Mouse (Mus musculus) midbrain, embryonic 12.5 days (tissue): ENCODE results near the gene Ifnl2. TPM values are rescaled to one million over a fixed set of nuclear protein-coding genes. Genes with fewer than 3 reads are reported as not detected.

Experiments used
- polyA plus RNA-seq: library from polyadenylated mRNA; unstranded; fragments of >200 nt; fragmentation: Nextera tagmentation; extraction: Ambion mirVana; gene quantifications from 2 replicates; pipeline ENCODE4 v1.2.1, GENCODE M21; 2016

The Ifnl2 gene
- polyA plus RNA-seq, 1 experiment from 2014 or later = not detected

Other genes starting within 250 kb of the Ifnl2 start
- gene Eid2, start 242.6 kb downstream of the Ifnl2 start, polyA plus RNA-seq = 5.7 and 7.3 TPM in 2 replicates
- 25.2 and 27.4 TPM in 2 replicates for gene Eid2b, start 232.7 kb downstream of the Ifnl2 start, polyA plus RNA-seq
- gene Selenov, start 219.3 kb downstream of the Ifnl2 start, polyA plus RNA-seq = 0.90 and 1.6 TPM in 2 replicates
- gene Dll3, start 208.2 kb downstream of the Ifnl2 start, polyA plus RNA-seq = 86.8 and 91.4 TPM in 2 replicates
- 188 and 193 TPM in 2 replicates for gene Timm50, start 198.4 kb downstream of the Ifnl2 start, polyA plus RNA-seq
- gene Supt5, start 171.7 kb downstream of the Ifnl2 start, polyA plus RNA-seq = 105 and 107 TPM in 2 replicates
- 544 and 582 TPM in 2 replicates for gene Rps16, start 159.8 kb downstream of the Ifnl2 start, polyA plus RNA-seq
- gene Plekhg2, start 137.9 kb downstream of the Ifnl2 start, polyA plus RNA-seq = 71.6 and 78.6 TPM in 2 replicates
- gene Zfp36, start 130.2 kb downstream of the Ifnl2 start, polyA plus RNA-seq = 4.9 and 5.4 TPM in 2 replicates
- gene Med29, start 117.7 kb downstream of the Ifnl2 start, polyA plus RNA-seq = 45.3 and 46.9 TPM in 2 replicates
- gene Paf1, start 117.5 kb downstream of the Ifnl2 start, polyA plus RNA-seq = 83.2 and 86.0 TPM in 2 replicates
- 6.3 TPM in 2 replicates for gene Gmfg, start 73.0 kb downstream of the Ifnl2 start, polyA plus RNA-seq
- gene Lrfn1, start 58.5 kb downstream of the Ifnl2 start, polyA plus RNA-seq = 9.2 and 13.9 TPM in 2 replicates
- gene Ifnl3, start 12.4 kb upstream of the Ifnl2 start, polyA plus RNA-seq = not detected in 2 replicates
- gene Sycn, start 30.4 kb upstream of the Ifnl2 start, polyA plus RNA-seq = not detected in 2 replicates
- gene Nccrp1, start 36.8 kb upstream of the Ifnl2 start, polyA plus RNA-seq = not detected in 2 replicates
- 34.1 and 34.8 TPM in 2 replicates for gene Samd4b, start 87.7 kb upstream of the Ifnl2 start, polyA plus RNA-seq
- gene Pak4, start 87.7 kb upstream of the Ifnl2 start, polyA plus RNA-seq = 40.4 and 43.5 TPM in 2 replicates
- not detected in 2 replicates for gene Acp7, start 120.9 kb upstream of the Ifnl2 start, polyA plus RNA-seq
- gene Fbxo27, start 182.4 kb upstream of the Ifnl2 start, polyA plus RNA-seq = 4.9 and 5.3 TPM in 2 replicates
- gene Fbxo17, start 206.3 kb upstream of the Ifnl2 start, polyA plus RNA-seq = 6.7 and 7.2 TPM in 2 replicates
- gene Mrps12, start 231.4 kb upstream of the Ifnl2 start, polyA plus RNA-seq = 117 and 120 TPM in 2 replicates
- 30.7 and 30.9 TPM in 2 replicates for gene Sars2, start 231.5 kb upstream of the Ifnl2 start, polyA plus RNA-seq
- not detected in 2 replicates for gene Ccer2, start 245.7 kb upstream of the Ifnl2 start, polyA plus RNA-seq